Mouse (Mus musculus) myocyte (in vitro differentiated cells): ENCODE measurements around the gene Stac3.

Experiments
- E2F4 ChIP-seq: IDR thresholded peaks from one replicate; pipeline ENCODE4 v1.6.1; 2011; ENCODE audit warnings: mild to moderate bottlenecking, control low read depth, moderate library complexity; ENCODE audit not compliant: insufficient read depth
- MAX ChIP-seq: IDR thresholded peaks from one replicate; pipeline ENCODE4 v1.6.1; 2011; ENCODE audit warnings: low read depth, mild to moderate bottlenecking, control low read depth
- MYOD1 ChIP-seq, 3 experiments: IDR thresholded peaks; one replicate each; pipeline ENCODE4 v1.6.1; 2011; ENCODE audit warnings: control low read depth in 2 of 3, low read depth in 2 of 3, mild to moderate bottlenecking in 2 of 3, moderate library complexity in 1 of 3; ENCODE audit not compliant: insufficient read length in 2 of 3, control insufficient read depth in 1 of 3
- POLR2A ChIP-seq: IDR thresholded peaks from one replicate; pipeline ENCODE4 v1.6.1; 2011; ENCODE audit warnings: low read depth, mild to moderate bottlenecking, control low read depth, moderate library complexity; ENCODE audit not compliant: insufficient read length
- POLR2AphosphoS2 ChIP-seq: IDR thresholded peaks from one replicate; pipeline ENCODE4 v1.6.1; 2011; ENCODE audit warnings: low read depth, control low read depth; ENCODE audit not compliant: insufficient read length
- REST ChIP-seq: IDR thresholded peaks from one replicate; pipeline ENCODE4 v1.6.1; 2011; ENCODE audit warnings: mild to moderate bottlenecking, control low read depth, moderate library complexity; ENCODE audit not compliant: insufficient read depth, insufficient read length
- SRF ChIP-seq: IDR thresholded peaks from one replicate; pipeline ENCODE4 v1.6.1; 2011; ENCODE audit warnings: low read depth; ENCODE audit not compliant: control insufficient read depth, insufficient read length
- TCF12 ChIP-seq: IDR thresholded peaks from one replicate; pipeline ENCODE4 v1.6.1; 2011; ENCODE audit warnings: mild to moderate bottlenecking, control low read depth; ENCODE audit not compliant: poor library complexity, insufficient read depth, severe bottlenecking
- USF1 ChIP-seq: IDR thresholded peaks from one replicate; pipeline ENCODE4 v1.6.1; 2011; ENCODE audit warnings: low read depth, mild to moderate bottlenecking, control low read depth, moderate library complexity

DNA sequence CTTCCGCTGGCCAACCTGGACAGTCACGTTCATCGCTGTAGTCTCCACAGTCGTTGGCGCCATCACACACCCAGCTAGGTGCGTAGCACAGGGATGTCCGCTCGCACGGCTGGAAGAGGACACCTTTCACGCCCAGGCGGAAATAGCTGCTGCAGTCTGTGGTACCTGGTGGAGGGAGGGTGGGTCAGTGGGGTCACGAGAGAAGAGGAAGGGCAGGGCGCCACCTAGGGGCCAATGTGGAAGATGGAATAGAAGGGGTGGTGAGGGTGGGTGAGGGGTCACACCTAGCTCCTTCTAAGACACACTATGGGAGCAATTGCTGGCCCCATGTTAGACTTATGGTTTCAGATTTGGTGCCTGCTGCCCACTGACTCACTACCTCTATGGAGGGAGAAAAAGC, 55.9 kb downstream of the Stac3 start:
- TF ChIP-seq POLR2A (no peak), REST (no peak), E2F4 (no peak), USF1 (no peak), TCF12 (no peak), MYOD1 (IDR thresholded peaks at IDR 0.05; ENCODE audit: control insufficient read depth in 1 of 3, insufficient read length in 2 of 3, low read depth in 2 of 3) (no peak), POLR2AphosphoS2 (peak; percentile 21), MAX (no peak), SRF (no peak)
